Mouse (Mus musculus): ENCODE results near the gene Slc25a3. TPM values are rescaled to one million over a fixed set of nuclear protein-coding genes. Genes with fewer than 3 reads are reported as not detected.

Slc25a3 gene
- 434 and 443 TPM in 2 replicates for polyA plus RNA-seq (2014; fragmentation: Nextera tagmentation; extraction: Ambion mirVana)

- H3K9ac ChIP-seq (ENCODE audit: low read length): peak within 1 kb of the TSS; percentile 96
- H3K27me3 ChIP-seq (ENCODE audit: control insufficient read depth, insufficient read depth, low read length): no peaks in the 10 kb centered on the region
- peak within 1 kb of the TSS; percentile 89 for H3K4me2 ChIP-seq (ENCODE audit: low read depth)
- DNase-seq (ENCODE audit: low spot score) (peak; percentile 99), ATAC-seq (ENCODE audit: insufficient read depth, low FRiP score, low TSS enrichment) (peak; percentile 100)
- 13% methylated on average over 59 of the region's 59 CpGs for WGBS
- no peaks in the 10 kb centered on the region for H3K9me3 ChIP-seq (ENCODE audit: control insufficient read depth, low read length)
- peak within 1 kb of the TSS; percentile 83 for H3K27ac ChIP-seq (ENCODE audit: low read depth, low read length)
- H3K4me1 ChIP-seq (ENCODE audit: control insufficient read depth, insufficient read depth, low read length): peaks cover 9% of the 10 kb centered on the region; the same call in 1 of the 2 replicates
- peak within 1 kb of the TSS; percentile 99 for H3K4me3 ChIP-seq (ENCODE audit: low read depth, low read length)
- peaks cover 4% of the 10 kb centered on the region for H3K36me3 ChIP-seq (ENCODE audit: control insufficient read depth, insufficient read depth, low read length)
Observed at GRCm38 (mm10) chr10:91123828-91124822, at the start of gene Slc25a3. Slc25a3 (minus strand) TSS chr10:91124059.

- peak overlapping the region; percentile 99 for H3K27ac ChIP-seq (ENCODE audit: low read depth, low read length)
- H3K4me2 ChIP-seq (ENCODE audit: low read depth): peak overlapping the region; percentile 64
- ATAC-seq (ENCODE audit: insufficient read depth, low FRiP score, low TSS enrichment): no peak
- no peaks in the 10 kb centered on the region for H3K27me3 ChIP-seq (ENCODE audit: control insufficient read depth, insufficient read depth, low read length)
- no peaks in the 10 kb centered on the region for H3K36me3 ChIP-seq (ENCODE audit: control insufficient read depth, insufficient read depth, low read length)
- H3K9ac ChIP-seq (ENCODE audit: low read length): peak overlapping the region; percentile 99
- 87% methylated on average over 14 of the region's 14 CpGs for WGBS
- H3K9me3 ChIP-seq (ENCODE audit: control insufficient read depth, low read length): no peaks in the 10 kb centered on the region
- peaks cover 8% of the 10 kb centered on the region; the same call in 1 of the 2 replicates for H3K4me1 ChIP-seq (ENCODE audit: control insufficient read depth, insufficient read depth, low read length)
- peak overlapping the region; percentile 92 for H3K4me3 ChIP-seq (ENCODE audit: low read depth, low read length)
- DNase-seq (ENCODE audit: low spot score): no peak
Observed at GRCm38 (mm10) chr10:91172329-91173100, 48.7 kb upstream of the Slc25a3 start.

- peak overlapping the region; percentile 99 for H3K9ac ChIP-seq (ENCODE audit: low read length)
- WGBS: under 1% methylated on average over 68 of the region's 68 CpGs
- H3K9me3 ChIP-seq (ENCODE audit: control insufficient read depth, low read length): no peaks in the 10 kb centered on the region
- H3K4me3 ChIP-seq (ENCODE audit: low read depth, low read length): peak overlapping the region; percentile 92
- DNase-seq (ENCODE audit: low spot score): peak; percentile 98
- H3K27ac ChIP-seq (ENCODE audit: low read depth, low read length): peak overlapping the region; percentile 99
- peak overlapping the region; percentile 64 for H3K4me2 ChIP-seq (ENCODE audit: low read depth)
- ATAC-seq (ENCODE audit: insufficient read depth, low FRiP score, low TSS enrichment): peak; percentile 96
- peaks cover 8% of the 10 kb centered on the region; the same call in 1 of the 2 replicates for H3K4me1 ChIP-seq (ENCODE audit: control insufficient read depth, insufficient read depth, low read length)
- H3K27me3 ChIP-seq (ENCODE audit: control insufficient read depth, insufficient read depth, low read length): no peaks in the 10 kb centered on the region
- H3K36me3 ChIP-seq (ENCODE audit: control insufficient read depth, insufficient read depth, low read length): no peaks in the 10 kb centered on the region
Observed at GRCm38 (mm10) chr10:91171455-91172328, 47.8 kb upstream of the Slc25a3 start.

- H3K4me1 ChIP-seq (ENCODE audit: control insufficient read depth, insufficient read depth, low read length): peaks cover 8% of the 10 kb centered on the region; the same call in 1 of the 2 replicates
- DNase-seq (ENCODE audit: low spot score) (no peak), ATAC-seq (ENCODE audit: insufficient read depth, low FRiP score, low TSS enrichment) (peak; percentile 46)
- H3K9ac ChIP-seq (ENCODE audit: low read length): peak overlapping the region; percentile 99
- WGBS: under 1% methylated on average over 43 of the region's 59 CpGs
- H3K27me3 ChIP-seq (ENCODE audit: control insufficient read depth, insufficient read depth, low read length): no peaks in the 10 kb centered on the region
- H3K4me3 ChIP-seq (ENCODE audit: low read depth, low read length): peak overlapping the region; percentile 92
- H3K27ac ChIP-seq (ENCODE audit: low read depth, low read length): peak overlapping the region; percentile 99
- H3K36me3 ChIP-seq (ENCODE audit: control insufficient read depth, insufficient read depth, low read length): no peaks in the 10 kb centered on the region
- peak overlapping the region; percentile 64 for H3K4me2 ChIP-seq (ENCODE audit: low read depth)
- no peaks in the 10 kb centered on the region for H3K9me3 ChIP-seq (ENCODE audit: control insufficient read depth, low read length)
Observed at GRCm38 (mm10) chr10:91171041-91171440, 47.2 kb upstream of the Slc25a3 start.

- Histone ChIP-seq H3K9ac (ENCODE audit: low read length) (peak overlapping the region; percentile 99), H3K4me2 (ENCODE audit: low read depth) (peak overlapping the region; percentile 64), H3K27me3 (ENCODE audit: control insufficient read depth, insufficient read depth, low read length) (no peaks in the 10 kb centered on the region), H3K4me3 (ENCODE audit: low read depth, low read length) (peak overlapping the region; percentile 92), H3K4me1 (ENCODE audit: control insufficient read depth, insufficient read depth, low read length) (peaks cover 8% of the 10 kb centered on the region; the same call in 1 of the 2 replicates), H3K27ac (ENCODE audit: low read depth, low read length) (peak overlapping the region; percentile 99), H3K36me3 (ENCODE audit: control insufficient read depth, insufficient read depth, low read length) (0 out of 2 replicates have a peak, but pooled peaks cover 2% of the 10 kb centered on the region), H3K9me3 (ENCODE audit: control insufficient read depth, low read length) (no peaks in the 10 kb centered on the region)
- peak; percentile 90 for DNase-seq (ENCODE audit: low spot score)
- WGBS: under 1% methylated on average over 49 of the region's 50 CpGs
- peak; percentile 52; the same call in 1 of the 2 replicates for ATAC-seq (ENCODE audit: insufficient read depth, low FRiP score, low TSS enrichment)
Observed at GRCm38 (mm10) chr10:91170143-91170941, 46.5 kb upstream of the Slc25a3 start.

GRCm38 (mm10) chr10:91169414-91170065 lies 45.7 kb upstream of the Slc25a3 start:
- WGBS: 43% methylated on average over 17 of the region's 17 CpGs
- H3K9ac ChIP-seq (ENCODE audit: low read length): peak overlapping the region; percentile 99

GRCm38 (mm10) chr10:91167352-91167751 lies 43.5 kb upstream of the Slc25a3 start:
- DNase-seq (ENCODE audit: low spot score): no peak
- no peak for ATAC-seq (ENCODE audit: insufficient read depth, low FRiP score, low TSS enrichment)

More at GRCm38 (mm10) chr10:91169414-91170065, 45.7 kb upstream of the Slc25a3 start:
- Histone ChIP-seq H3K4me3 (ENCODE audit: low read depth, low read length) (peak overlapping the region; percentile 92), H3K27ac (ENCODE audit: low read depth, low read length) (no peak overlapping the region), H3K36me3 (ENCODE audit: control insufficient read depth, insufficient read depth, low read length) (0 out of 2 replicates have a peak, but pooled peaks cover 3% of the 10 kb centered on the region), H3K4me2 (ENCODE audit: low read depth) (peak overlapping the region; percentile 64), H3K9me3 (ENCODE audit: control insufficient read depth, low read length) (no peaks in the 10 kb centered on the region), H3K27me3 (ENCODE audit: control insufficient read depth, insufficient read depth, low read length) (no peaks in the 10 kb centered on the region), H3K4me1 (ENCODE audit: control insufficient read depth, insufficient read depth, low read length) (peaks cover 8% of the 10 kb centered on the region; the same call in 1 of the 2 replicates)
- DNase-seq (ENCODE audit: low spot score) (no peak), ATAC-seq (ENCODE audit: insufficient read depth, low FRiP score, low TSS enrichment) (no peak)

More at GRCm38 (mm10) chr10:91167352-91167751, 43.5 kb upstream of the Slc25a3 start:
- peaks cover 9% of the 10 kb centered on the region for H3K36me3 ChIP-seq (ENCODE audit: control insufficient read depth, insufficient read depth, low read length)
- no peak overlapping the region for H3K27ac ChIP-seq (ENCODE audit: low read depth, low read length)
- H3K9me3 ChIP-seq (ENCODE audit: control insufficient read depth, low read length): no peaks in the 10 kb centered on the region
- no peak overlapping the region for H3K4me3 ChIP-seq (ENCODE audit: low read depth, low read length)
- no peak overlapping the region for H3K9ac ChIP-seq (ENCODE audit: low read length)
- no peaks in the 10 kb centered on the region for H3K27me3 ChIP-seq (ENCODE audit: control insufficient read depth, insufficient read depth, low read length)
- 78% methylated on average over 7 of the region's 7 CpGs for WGBS
- H3K4me2 ChIP-seq (ENCODE audit: low read depth): no peak overlapping the region
- H3K4me1 ChIP-seq (ENCODE audit: control insufficient read depth, insufficient read depth, low read length): peaks cover 8% of the 10 kb centered on the region; the same call in 1 of the 2 replicates

All from neural tube, embryonic 11.5 days (tissue).